Mouse (Mus musculus): ENCODE data around the gene 1700029H14Rik. TPM values are rescaled to one million over a fixed set of nuclear protein-coding genes. Genes with fewer than 3 reads are reported as not detected.

The 1700029H14Rik gene
- polyA plus RNA-seq, 1 experiment from 2014 or later, result not detected

- H3K9me3 ChIP-seq (ENCODE audit: low read length), result peaks cover 4% of the 10 kb centered on the region; the same call in 1 of the 2 replicates
- no peak overlapping the region for H3K4me3 ChIP-seq (ENCODE audit: low read length)
- H3K27ac ChIP-seq (ENCODE audit: low read length), result peak overlapping the region; percentile 81
- no peaks in the 10 kb centered on the region for H3K36me3 ChIP-seq (ENCODE audit: insufficient read depth, low read length)
- H3K9ac ChIP-seq (replicated peaks; ENCODE audit: low read length), result no peak overlapping the region
- peak; percentile 90 for ATAC-seq (ENCODE audit: low FRiP score, low TSS enrichment)
- peaks cover 41% of the 10 kb centered on the region for H3K4me1 ChIP-seq (ENCODE audit: insufficient read depth, low read length)
- no peak overlapping the region for H3K4me2 ChIP-seq (replicated peaks; ENCODE audit: low read depth, low read length)
- 22% methylated on average over 5 of the region's 5 CpGs for WGBS
- no peaks in the 10 kb centered on the region for H3K27me3 ChIP-seq (ENCODE audit: insufficient read depth, low read length)
Measured at GRCm38 (mm10) chr8:13530941-13531340, 31.3 kb downstream of the 1700029H14Rik start.

DNA sequence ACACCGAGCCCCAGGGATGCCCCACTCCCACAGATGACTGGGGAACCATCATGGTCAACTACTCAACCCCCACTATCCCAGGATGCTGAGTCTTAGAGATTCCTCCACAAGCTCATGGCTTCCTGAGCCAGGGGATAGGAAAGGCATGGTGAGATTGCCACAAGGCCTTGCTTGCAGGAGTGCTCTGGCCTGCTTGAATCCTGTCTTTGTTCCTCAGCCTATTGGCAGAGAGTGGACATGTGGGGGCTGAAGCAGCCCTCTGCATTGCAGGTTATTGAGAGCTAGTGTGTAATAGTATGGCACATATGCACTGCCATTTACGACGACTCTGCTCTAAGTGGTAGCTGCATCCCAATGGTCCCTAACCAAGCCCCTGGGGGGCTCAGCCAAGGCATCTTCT is 31.9 kb downstream of the 1700029H14Rik start:
- no peak overlapping the region for H3K9ac ChIP-seq (replicated peaks; ENCODE audit: low read length)
- no peaks in the 10 kb centered on the region for H3K36me3 ChIP-seq (ENCODE audit: insufficient read depth, low read length)
- peaks cover 41% of the 10 kb centered on the region for H3K4me1 ChIP-seq (ENCODE audit: insufficient read depth, low read length)
- WGBS, result 73% methylated on average over 3 of the region's 3 CpGs
- peak overlapping the region; percentile 81 for H3K27ac ChIP-seq (ENCODE audit: low read length)
- peak; percentile 2; the same call in 1 of the 2 replicates for ATAC-seq (ENCODE audit: low FRiP score, low TSS enrichment)
- H3K4me3 ChIP-seq (ENCODE audit: low read length), result no peak overlapping the region
- H3K4me2 ChIP-seq (replicated peaks; ENCODE audit: low read depth, low read length), result no peak overlapping the region
- H3K27me3 ChIP-seq (ENCODE audit: insufficient read depth, low read length), result no peaks in the 10 kb centered on the region
- peaks cover 4% of the 10 kb centered on the region; the same call in 1 of the 2 replicates for H3K9me3 ChIP-seq (ENCODE audit: low read length)

GRCm38 (mm10) chr8:13529891-13530316 is 32.4 kb downstream of the 1700029H14Rik start:
- no peak overlapping the region for H3K9ac ChIP-seq (replicated peaks; ENCODE audit: low read length)
- ATAC-seq (ENCODE audit: low FRiP score, low TSS enrichment), result peak; percentile 53
- no peaks in the 10 kb centered on the region for H3K27me3 ChIP-seq (ENCODE audit: insufficient read depth, low read length)
- no peak overlapping the region for H3K4me3 ChIP-seq (ENCODE audit: low read length)
- WGBS, result 56% methylated on average over 7 of the region's 7 CpGs
- H3K27ac ChIP-seq (ENCODE audit: low read length), result peak overlapping the region; percentile 81
- no peaks in the 10 kb centered on the region for H3K36me3 ChIP-seq (ENCODE audit: insufficient read depth, low read length)
- H3K4me1 ChIP-seq (ENCODE audit: insufficient read depth, low read length), result peaks cover 41% of the 10 kb centered on the region
- peaks cover 4% of the 10 kb centered on the region; the same call in 1 of the 2 replicates for H3K9me3 ChIP-seq (ENCODE audit: low read length)
- H3K4me2 ChIP-seq (replicated peaks; ENCODE audit: low read depth, low read length), result no peak overlapping the region

DNA sequence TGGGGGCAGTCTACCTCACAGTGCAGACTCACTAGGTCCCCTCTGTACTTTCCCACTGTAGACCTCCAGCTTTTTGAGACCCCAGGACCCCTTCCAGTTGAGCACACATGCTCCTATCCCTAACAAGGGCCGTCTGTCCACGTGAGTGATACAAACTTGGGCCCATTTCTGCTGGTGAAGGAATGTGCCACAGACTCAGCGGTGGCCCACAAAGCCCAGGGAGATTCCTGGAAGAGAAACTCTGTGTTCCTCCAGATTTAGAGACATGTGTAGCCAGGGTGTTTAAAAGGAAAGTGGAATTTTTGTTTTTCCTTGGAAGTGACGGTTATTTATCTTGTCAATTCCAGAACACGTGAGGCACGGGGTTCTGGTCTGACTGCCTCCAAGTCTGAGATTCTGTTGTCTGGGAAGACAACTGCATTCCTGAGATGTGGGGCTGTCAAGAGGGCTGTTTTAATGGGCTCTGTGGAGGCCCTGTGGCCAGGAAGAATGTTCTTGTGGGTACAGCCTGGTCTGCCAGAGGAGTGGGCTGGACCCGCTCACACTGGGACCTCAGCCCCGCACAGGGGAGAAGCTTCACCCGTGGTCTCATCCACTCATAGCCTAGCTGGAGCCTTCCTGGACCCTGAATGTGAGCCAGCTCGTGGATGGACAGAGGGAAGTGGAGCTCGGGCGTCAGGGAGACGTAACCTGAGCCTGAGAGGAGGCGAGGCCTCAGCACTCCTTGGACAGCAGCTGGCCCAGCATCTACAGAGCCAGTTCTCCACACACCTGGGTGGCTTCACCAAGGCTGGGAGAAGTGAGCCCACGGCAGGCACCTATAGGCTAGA is 33.0 kb downstream of the 1700029H14Rik start:
- ATAC-seq (ENCODE audit: low FRiP score, low TSS enrichment), result peak; percentile 39; the same call in 1 of the 2 replicates
- Histone ChIP-seq H3K27me3 (ENCODE audit: insufficient read depth, low read length) (no peaks in the 10 kb centered on the region), H3K9ac (replicated peaks; ENCODE audit: low read length) (no peak overlapping the region), H3K4me2 (replicated peaks; ENCODE audit: low read depth, low read length) (no peak overlapping the region), H3K27ac (ENCODE audit: low read length) (peak overlapping the region; percentile 81; the same call in 1 of the 2 replicates), H3K4me1 (ENCODE audit: insufficient read depth, low read length) (peaks cover 41% of the 10 kb centered on the region), H3K36me3 (ENCODE audit: insufficient read depth, low read length) (no peaks in the 10 kb centered on the region), H3K9me3 (ENCODE audit: low read length) (peaks cover 4% of the 10 kb centered on the region; the same call in 1 of the 2 replicates), H3K4me3 (ENCODE audit: low read length) (no peak overlapping the region)
- WGBS, result 44% methylated on average over 15 of the region's 15 CpGs

- Histone ChIP-seq H3K27me3 (ENCODE audit: insufficient read depth, low read length) (no peaks in the 10 kb centered on the region), H3K36me3 (ENCODE audit: insufficient read depth, low read length) (no peaks in the 10 kb centered on the region), H3K4me3 (ENCODE audit: low read length) (no peak overlapping the region), H3K4me1 (ENCODE audit: insufficient read depth, low read length) (peaks cover 4% of the 10 kb centered on the region; the same call in 1 of the 2 replicates), H3K27ac (ENCODE audit: low read length) (no peak overlapping the region), H3K9ac (replicated peaks; ENCODE audit: low read length) (no peak overlapping the region), H3K9me3 (ENCODE audit: low read length) (no peaks in the 10 kb centered on the region), H3K4me2 (replicated peaks; ENCODE audit: low read depth, low read length) (no peak overlapping the region)
- WGBS, result 30% methylated on average over 7 of the region's 7 CpGs
- no peak for ATAC-seq (ENCODE audit: low FRiP score, low TSS enrichment)
Measured at GRCm38 (mm10) chr8:13521392-13521791, 40.9 kb downstream of the 1700029H14Rik start.

DNA sequence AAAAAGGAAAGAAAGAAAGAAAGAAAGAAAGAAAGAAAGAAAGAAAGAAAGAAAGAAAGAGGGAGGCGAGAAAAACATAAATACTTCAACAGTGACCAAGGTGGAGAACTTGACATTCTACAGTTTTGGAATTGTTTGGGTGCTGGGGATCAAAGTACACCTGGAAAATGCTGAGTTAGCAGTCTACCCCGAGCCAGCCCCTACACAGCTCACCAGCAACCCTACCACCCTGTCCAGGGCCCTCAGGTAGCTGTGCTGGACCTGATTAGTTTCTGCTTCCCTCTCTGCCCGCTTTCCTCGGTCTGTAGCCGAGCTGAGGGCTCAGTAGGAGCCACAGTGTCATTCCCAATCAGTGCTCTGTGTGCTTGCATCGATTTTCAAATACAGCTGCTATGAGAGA is 41.9 kb downstream of the 1700029H14Rik start:
- Histone ChIP-seq H3K4me1 (ENCODE audit: insufficient read depth, low read length) (peaks cover 5% of the 10 kb centered on the region; the same call in 1 of the 2 replicates), H3K9ac (replicated peaks; ENCODE audit: low read length) (no peak overlapping the region), H3K27ac (ENCODE audit: low read length) (no peak overlapping the region), H3K36me3 (ENCODE audit: insufficient read depth, low read length) (no peaks in the 10 kb centered on the region), H3K27me3 (ENCODE audit: insufficient read depth, low read length) (no peaks in the 10 kb centered on the region), H3K4me3 (ENCODE audit: low read length) (no peak overlapping the region), H3K9me3 (ENCODE audit: low read length) (no peaks in the 10 kb centered on the region), H3K4me2 (replicated peaks; ENCODE audit: low read depth, low read length) (no peak overlapping the region)
- WGBS, result 73% methylated on average over 6 of the region's 6 CpGs
- no peak; the same call in 1 of the 2 replicates for ATAC-seq (ENCODE audit: low FRiP score, low TSS enrichment)

DNA sequence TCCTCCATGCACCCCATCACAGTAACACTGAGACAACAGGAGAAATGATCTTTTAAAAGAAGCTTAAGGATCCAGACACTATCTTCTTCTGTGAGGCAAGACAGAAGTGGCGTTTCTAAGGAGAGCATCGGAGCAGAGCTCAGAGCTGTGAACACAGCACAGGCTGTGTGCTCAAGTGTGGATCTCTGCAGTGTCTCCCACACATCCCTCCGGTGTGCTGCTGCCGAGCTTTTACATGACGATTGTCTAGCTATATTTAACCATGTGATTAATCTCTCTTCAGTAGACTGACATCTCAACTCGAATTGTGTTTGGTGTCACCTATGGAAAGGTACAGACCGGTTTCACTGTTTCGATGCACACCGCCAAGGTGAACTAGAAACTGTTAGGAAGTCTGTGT is 42.8 kb downstream of the 1700029H14Rik start:
- peaks cover 5% of the 10 kb centered on the region; the same call in 1 of the 2 replicates for H3K4me1 ChIP-seq (ENCODE audit: insufficient read depth, low read length)
- no peaks in the 10 kb centered on the region for H3K9me3 ChIP-seq (ENCODE audit: low read length)
- H3K9ac ChIP-seq (replicated peaks; ENCODE audit: low read length), result no peak overlapping the region
- H3K4me3 ChIP-seq (ENCODE audit: low read length), result no peak overlapping the region
- no peaks in the 10 kb centered on the region for H3K27me3 ChIP-seq (ENCODE audit: insufficient read depth, low read length)
- no peak overlapping the region for H3K4me2 ChIP-seq (replicated peaks; ENCODE audit: low read depth, low read length)
- H3K36me3 ChIP-seq (ENCODE audit: insufficient read depth, low read length), result no peaks in the 10 kb centered on the region
- H3K27ac ChIP-seq (ENCODE audit: low read length), result no peak overlapping the region
- 60% methylated on average over 9 of the region's 9 CpGs for WGBS
- ATAC-seq (ENCODE audit: low FRiP score, low TSS enrichment), result no peak

DNA sequence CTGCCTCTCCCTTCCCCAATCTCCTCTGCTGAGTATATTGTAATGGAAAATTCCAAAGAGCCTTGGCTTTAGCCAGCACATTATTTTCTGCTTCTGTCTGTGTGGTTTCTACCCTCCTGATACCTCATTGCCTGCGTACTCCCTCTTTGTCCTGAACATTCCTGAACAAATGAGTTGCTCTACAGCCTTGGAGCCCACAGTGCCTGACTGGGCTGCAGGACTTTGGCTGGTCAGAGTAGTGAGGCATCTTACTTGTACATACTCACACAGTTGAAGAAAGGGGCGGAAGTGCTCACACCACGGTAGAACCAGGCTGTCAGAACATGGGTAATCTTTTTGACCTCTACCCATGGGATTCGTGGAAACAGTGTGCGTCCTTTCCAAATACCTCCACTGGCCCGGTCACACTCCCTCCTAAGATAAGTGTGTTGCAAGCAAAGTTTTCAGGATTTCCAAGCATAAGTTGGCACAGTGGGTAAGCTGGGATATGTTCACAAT is 44.9 kb downstream of the 1700029H14Rik start:
- no peak overlapping the region for H3K9ac ChIP-seq (replicated peaks; ENCODE audit: low read length)
- H3K4me1 ChIP-seq (ENCODE audit: insufficient read depth, low read length), result peaks cover 5% of the 10 kb centered on the region; the same call in 1 of the 2 replicates
- no peak overlapping the region for H3K4me3 ChIP-seq (ENCODE audit: low read length)
- H3K27ac ChIP-seq (ENCODE audit: low read length), result no peak overlapping the region
- no peaks in the 10 kb centered on the region for H3K9me3 ChIP-seq (ENCODE audit: low read length)
- no peak for ATAC-seq (ENCODE audit: low FRiP score, low TSS enrichment)
- WGBS, result 86% methylated on average over 6 of the region's 6 CpGs
- no peak overlapping the region for H3K4me2 ChIP-seq (replicated peaks; ENCODE audit: low read depth, low read length)
- no peaks in the 10 kb centered on the region for H3K36me3 ChIP-seq (ENCODE audit: insufficient read depth, low read length)
- no peaks in the 10 kb centered on the region for H3K27me3 ChIP-seq (ENCODE audit: insufficient read depth, low read length)

DNA sequence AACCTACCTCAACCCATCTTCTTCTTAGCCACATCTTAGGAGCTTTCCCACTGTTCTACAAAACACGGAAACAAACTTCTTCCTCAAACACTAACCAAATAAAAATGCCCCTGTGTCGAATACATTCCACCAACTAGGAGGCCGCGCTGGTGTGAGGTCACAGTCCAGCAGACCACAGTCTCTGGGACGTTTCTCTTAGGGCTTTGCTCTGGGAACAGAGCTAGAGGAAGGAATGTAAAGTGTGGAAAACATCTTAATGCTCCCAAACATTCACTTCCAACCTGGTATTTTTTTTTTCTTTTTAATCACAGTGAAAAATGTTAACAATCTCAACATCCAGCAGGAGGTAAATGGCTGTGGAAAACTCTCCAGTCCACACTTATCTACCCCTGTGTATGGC is 45.5 kb downstream of the 1700029H14Rik start:
- H3K4me3 ChIP-seq (ENCODE audit: low read length), result no peak overlapping the region
- H3K27me3 ChIP-seq (ENCODE audit: insufficient read depth, low read length), result 0 out of 2 replicates have a peak, but pooled peaks cover 3% of the 10 kb centered on the region
- WGBS, result 67% methylated on average over 5 of the region's 5 CpGs
- no peaks in the 10 kb centered on the region for H3K36me3 ChIP-seq (ENCODE audit: insufficient read depth, low read length)
- H3K9me3 ChIP-seq (ENCODE audit: low read length), result no peaks in the 10 kb centered on the region
- no peak overlapping the region for H3K4me2 ChIP-seq (replicated peaks; ENCODE audit: low read depth, low read length)
- ATAC-seq (ENCODE audit: low FRiP score, low TSS enrichment), result no peak
- H3K27ac ChIP-seq (ENCODE audit: low read length), result peak overlapping the region; percentile 51; the same call in 1 of the 2 replicates
- H3K9ac ChIP-seq (replicated peaks; ENCODE audit: low read length), result no peak overlapping the region
- H3K4me1 ChIP-seq (ENCODE audit: insufficient read depth, low read length), result peaks cover 5% of the 10 kb centered on the region; the same call in 1 of the 2 replicates

All from kidney, embryonic 16.5 days (tissue).